Mouse (Mus musculus) spleen, adult 2 months (tissue): ENCODE results near the gene Rsph14. TPM values are rescaled to one million over a fixed set of nuclear protein-coding genes. Genes with fewer than 3 reads are reported as not detected.
A peak's percentile ranks its signal among the peaks of the same experiment; 100 is the strongest.

ENCODE experiments used
- DNase-seq, 2 experiments: peaks; one replicate each; pipeline versions ENCODE4 v3.0.0 to v3.0.0-alpha.2; 2012 to 2021; ENCODE audit warnings: low spot score in 2 of 2, low read depth in 1 of 2
- H3K27ac ChIP-seq: fragments of 200-500 bp; 2 replicates; pipeline ENCODE4 v1.5.1; 2012; ENCODE audit warnings: low read length, inconsistent platforms; ENCODE audit not compliant: insufficient read depth
- H3K27me3 ChIP-seq: fragments of 200-500 bp; 2 replicates; pipeline ENCODE4 v1.6.1; 2012; ENCODE audit warnings: mild to moderate bottlenecking, moderate library complexity, low read length, inconsistent platforms; ENCODE audit not compliant: control insufficient read depth, insufficient read depth
- H3K36me3 ChIP-seq: fragments of 200-500 bp; 2 replicates; pipeline ENCODE4 v1.6.1; 2012; ENCODE audit warnings: mild to moderate bottlenecking, low read length, inconsistent platforms; ENCODE audit not compliant: control insufficient read depth, insufficient read depth
- H3K4me1 ChIP-seq: fragments of 200-500 bp; 2 replicates; pipeline ENCODE4 v1.6.1; 2011; ENCODE audit warnings: inconsistent platforms; ENCODE audit not compliant: control insufficient read depth, insufficient read depth, insufficient read length
- H3K4me3 ChIP-seq: fragments of 200-500 bp; 2 replicates; pipeline ENCODE4 v1.5.1; 2011; ENCODE audit warnings: mild to moderate bottlenecking, inconsistent platforms; ENCODE audit not compliant: insufficient read depth, insufficient read length; ENCODE audit errors: extremely low read depth
- CTCF ChIP-seq: fragments of 200-500 bp; IDR thresholded peaks from 2 replicates; pipeline ENCODE4 v1.5.1; 2011; ENCODE audit warnings: mild to moderate bottlenecking, inconsistent platforms; ENCODE audit not compliant: insufficient read depth, insufficient read length, insufficient replicate concordance; ENCODE audit errors: extremely low read depth
- POLR2A ChIP-seq: fragments of 200-500 bp; IDR thresholded peaks from 2 replicates; pipeline ENCODE4 v1.6.1; 2011; ENCODE audit warnings: low read depth, low read length, inconsistent platforms
- WGBS: fragments of 180-500 bp; shearing (Covaris S2); methylation state at CpG from one replicate; pipeline ENCODE4 v1.1.7; 2018; 5-methylcytosine and 5-hydroxymethylcytosine counted together
- polyA plus RNA-seq: library from polyadenylated mRNA; depleted of rRNA; stranded (reverse); fragments of >200 nt; gene quantifications from 2 replicates; pipeline ENCODE4 v1.2.3, GENCODE M21; 2012

Gene Rsph14
- polyA plus RNA-seq, 1 experiment: not detected

- H3K27ac ChIP-seq: no peak within 1 kb of the TSS
- peak in 1 of 2 experiments; percentile 71 for DNase-seq
- TF ChIP-seq POLR2A (no peak), CTCF (no peak)
- under 1% methylated on average over 52 of the region's 73 CpGs for WGBS
- H3K36me3 ChIP-seq: no peaks in the 10 kb centered on the region
- H3K4me3 ChIP-seq: peak within 1 kb of the TSS; percentile 86
- peaks cover 23% of the 10 kb centered on the region for H3K4me1 ChIP-seq
- H3K27me3 ChIP-seq: peaks cover 9% of the 10 kb centered on the region; the same call in 1 of the 2 replicates
Measured at GRCm38 (mm10) chr10:75060217-75060842, 27.9 kb upstream of the Rsph14 start, which contains the start of gene Bcr. Gene Bcr (plus strand): TSS chr10:75060592.

- Histone ChIP-seq H3K4me3 (0 out of 2 replicates have a peak overlapping the region, but pooled peaks have one; percentile 5), H3K27ac (no peak overlapping the region), H3K27me3 (peaks cover 9% of the 10 kb centered on the region; the same call in 1 of the 2 replicates), H3K4me1 (peaks cover 23% of the 10 kb centered on the region), H3K36me3 (no peaks in the 10 kb centered on the region)
- 1% methylated on average over 11 of the region's 11 CpGs for WGBS
- TF ChIP-seq POLR2A: no peak
- peak; percentile 93 for TF ChIP-seq CTCF
- DNase-seq: peak; percentile 57 to 70
Measured at GRCm38 (mm10) chr10:75059396-75059795, 27.0 kb upstream of the Rsph14 start.

GRCm38 (mm10) chr10:75058761-75059395 is 26.5 kb upstream of the Rsph14 start:
- 65% methylated on average over 9 of the region's 9 CpGs for WGBS
- DNase-seq: no peak
- TF ChIP-seq CTCF (no peak), POLR2A (no peak)
- Histone ChIP-seq H3K36me3 (no peaks in the 10 kb centered on the region), H3K4me3 (no peak overlapping the region), H3K27me3 (peaks cover 9% of the 10 kb centered on the region; the same call in 1 of the 2 replicates), H3K4me1 (peaks cover 22% of the 10 kb centered on the region), H3K27ac (no peak overlapping the region)

GRCm38 (mm10) chr10:75058336-75058735 is 25.9 kb upstream of the Rsph14 start:
- Histone ChIP-seq H3K36me3 (no peaks in the 10 kb centered on the region), H3K4me3 (no peak overlapping the region), H3K27me3 (peaks cover 9% of the 10 kb centered on the region; the same call in 1 of the 2 replicates), H3K27ac (no peak overlapping the region), H3K4me1 (peaks cover 16% of the 10 kb centered on the region)
- TF ChIP-seq POLR2A: no peak
- no peak for TF ChIP-seq CTCF
- DNase-seq: no peak
- 96% methylated on average over 8 of the region's 8 CpGs for WGBS

- H3K4me1 ChIP-seq: peaks cover 8% of the 10 kb centered on the region; the same call in 1 of the 2 replicates
- WGBS: 87% methylated on average over 4 of the region's 4 CpGs
Measured at GRCm38 (mm10) chr10:75056255-75056654, 23.9 kb upstream of the Rsph14 start.

GRCm38 (mm10) chr10:75055672-75056071 is 23.3 kb upstream of the Rsph14 start:
- no peaks in the 10 kb centered on the region for H3K36me3 ChIP-seq
- no peak overlapping the region for H3K27ac ChIP-seq
- TF ChIP-seq POLR2A (no peak), CTCF (no peak)
- peaks cover 8% of the 10 kb centered on the region; the same call in 1 of the 2 replicates for H3K4me1 ChIP-seq
- H3K4me3 ChIP-seq: no peak overlapping the region
- 36% methylated on average over 5 of the region's 5 CpGs for WGBS
- DNase-seq: peak in 1 of 2 experiments; percentile 47
- 0 out of 2 replicates have a peak, but pooled peaks cover under 1% of the 10 kb centered on the region for H3K27me3 ChIP-seq

More at GRCm38 (mm10) chr10:75056255-75056654, 23.9 kb upstream of the Rsph14 start:
- DNase-seq: no peak
- Histone ChIP-seq H3K36me3 (no peaks in the 10 kb centered on the region), H3K27me3 (peaks cover 6% of the 10 kb centered on the region; the same call in 1 of the 2 replicates), H3K27ac (no peak overlapping the region), H3K4me3 (no peak overlapping the region)
- no peak for TF ChIP-seq CTCF
